Mouse (Mus musculus) testis, adult 2 months (tissue): ENCODE measurements at regions not wholly inside any gene's neighbourhood (a gene's known extent, or its start where the extent isn't known, plus 50 kb on each side); places are given as distances from the start of the nearest gene placed in this dataset.

Experiments
- H3K27ac ChIP-seq: fragments of 200-500 bp; 2 replicates; pipeline ENCODE4 v1.5.1; 2012; ENCODE audit warnings: low read depth, low read length; ENCODE audit not compliant: control insufficient read depth, insufficient read depth
- H3K27me3 ChIP-seq: fragments of 200-500 bp; 2 replicates; pipeline ENCODE4 v1.6.1; 2012; ENCODE audit warnings: mild to moderate bottlenecking, low read length, moderate library complexity; ENCODE audit not compliant: control insufficient read depth, insufficient read depth
- H3K36me3 ChIP-seq: fragments of 200-500 bp; 2 replicates; pipeline ENCODE4 v1.6.1; 2012; ENCODE audit warnings: mild to moderate bottlenecking, low read length; ENCODE audit not compliant: control insufficient read depth, insufficient read depth
- H3K4me1 ChIP-seq: fragments of 200-500 bp; 2 replicates; pipeline ENCODE4 v1.6.1; 2012; ENCODE audit warnings: low read length; ENCODE audit not compliant: control insufficient read depth, insufficient read depth
- H3K4me3 ChIP-seq: fragments of 200-500 bp; 2 replicates; pipeline ENCODE4 v1.5.1; 2012; ENCODE audit warnings: low read depth, mild to moderate bottlenecking, low read length, moderate library complexity, mixed read lengths; ENCODE audit not compliant: control insufficient read depth
- CTCF ChIP-seq: fragments of 200-500 bp; IDR thresholded peaks from 2 replicates; pipeline ENCODE4 v1.5.1; 2012; ENCODE audit warnings: low read depth, mild to moderate bottlenecking, inconsistent platforms, low read length, moderate library complexity; ENCODE audit not compliant: control insufficient read depth, insufficient read depth, insufficient replicate concordance
- POLR2A ChIP-seq: fragments of 200-500 bp; IDR thresholded peaks from 2 replicates; pipeline ENCODE4 v1.6.1; 2012; ENCODE audit warnings: low read depth, mild to moderate bottlenecking, inconsistent platforms, low read length, moderate library complexity; ENCODE audit not compliant: control insufficient read depth

DNA sequence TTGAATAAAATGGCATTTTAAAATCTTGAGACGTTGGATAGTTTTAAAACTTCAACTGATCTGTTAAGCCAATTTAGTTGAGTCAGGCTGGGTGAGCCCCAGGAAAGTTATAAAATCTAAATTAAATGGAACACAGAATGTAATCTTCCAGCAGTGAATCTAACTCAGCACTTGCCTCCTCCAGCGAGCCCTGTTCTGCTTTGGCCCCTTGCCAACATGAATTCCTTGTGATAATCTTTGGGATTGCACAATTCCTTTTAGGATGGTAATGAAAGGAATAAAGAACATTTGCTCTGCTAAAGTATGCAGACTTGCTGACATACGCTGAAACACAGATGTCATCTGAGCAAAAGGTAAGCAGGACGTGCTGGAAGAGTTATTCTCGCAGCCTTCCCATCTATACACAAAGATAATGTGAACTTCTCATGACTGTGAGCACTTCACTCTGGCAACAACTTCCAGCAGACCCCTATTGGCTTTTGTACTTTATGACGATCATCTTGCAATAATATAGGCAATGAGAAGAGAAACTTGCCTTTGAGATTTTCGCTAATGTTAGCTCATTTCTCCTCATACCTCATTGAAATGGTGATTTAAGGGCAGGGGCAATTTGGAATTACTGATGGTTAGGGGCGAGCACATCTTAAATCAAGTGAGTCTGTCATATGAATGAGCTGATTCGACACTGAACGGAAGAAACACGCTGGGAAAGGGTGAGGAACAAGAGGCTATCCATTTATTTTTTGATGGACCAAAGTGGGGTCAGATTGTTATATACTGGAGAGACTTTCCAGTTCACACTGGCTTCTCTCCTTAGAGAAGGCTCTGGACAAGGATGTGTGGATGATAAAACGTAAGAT is 216.3 kb upstream of the Pdzrn3 start:
- no peak for TF ChIP-seq CTCF
- no peak for TF ChIP-seq POLR2A

DNA sequence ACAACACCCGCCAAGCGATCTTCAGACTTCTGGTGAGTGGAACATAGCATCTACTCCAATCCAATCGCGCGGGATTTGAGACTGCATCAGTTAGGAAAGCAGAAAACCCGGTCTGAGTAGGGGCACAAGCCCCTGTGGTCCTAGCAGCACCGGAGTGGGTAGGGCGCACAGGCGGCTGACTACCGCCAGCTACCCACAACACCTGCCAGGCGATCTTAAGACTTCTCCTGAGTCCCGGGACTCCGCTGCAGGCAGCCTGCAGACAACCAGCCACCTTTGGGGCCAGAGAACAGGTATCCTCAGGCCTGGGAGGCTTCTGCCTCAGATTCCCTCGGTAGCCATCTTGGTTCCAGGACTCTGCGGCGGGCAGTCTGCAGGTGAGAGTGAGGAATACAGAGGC is 208.2 kb upstream of the Pdzrn3 start:
- TF ChIP-seq CTCF: no peak
- no peak for TF ChIP-seq POLR2A
- H3K4me3 ChIP-seq: no peak overlapping the region
- no peak overlapping the region for H3K27ac ChIP-seq
- no peaks in the 10 kb centered on the region for H3K36me3 ChIP-seq
- H3K27me3 ChIP-seq: no peaks in the 10 kb centered on the region
- H3K4me1 ChIP-seq: no peaks in the 10 kb centered on the region

More for the DNA sequence above, 216.3 kb upstream of the Pdzrn3 start:
- H3K27ac ChIP-seq: no peak overlapping the region
- H3K4me1 ChIP-seq: no peaks in the 10 kb centered on the region
- H3K36me3 ChIP-seq: no peaks in the 10 kb centered on the region
- H3K27me3 ChIP-seq: no peaks in the 10 kb centered on the region
- no peak overlapping the region for H3K4me3 ChIP-seq

- no peak for TF ChIP-seq CTCF
- no peak for TF ChIP-seq POLR2A
- H3K27ac ChIP-seq: no peak overlapping the region
- H3K4me3 ChIP-seq: no peak overlapping the region
- no peaks in the 10 kb centered on the region for H3K27me3 ChIP-seq
- H3K36me3 ChIP-seq: no peaks in the 10 kb centered on the region
- H3K4me1 ChIP-seq: no peaks in the 10 kb centered on the region
Measured at GRCm38 (mm10) chr6:101580824-101581223, 203.1 kb upstream of the Pdzrn3 start.

- no peak overlapping the region for H3K4me3 ChIP-seq
- H3K36me3 ChIP-seq: no peaks in the 10 kb centered on the region
- no peaks in the 10 kb centered on the region for H3K4me1 ChIP-seq
- H3K27ac ChIP-seq: no peak overlapping the region
- TF ChIP-seq POLR2A (no peak), CTCF (no peak)
- no peaks in the 10 kb centered on the region for H3K27me3 ChIP-seq
Measured at GRCm38 (mm10) chr6:101556096-101556495, 178.4 kb upstream of the Pdzrn3 start.

DNA sequence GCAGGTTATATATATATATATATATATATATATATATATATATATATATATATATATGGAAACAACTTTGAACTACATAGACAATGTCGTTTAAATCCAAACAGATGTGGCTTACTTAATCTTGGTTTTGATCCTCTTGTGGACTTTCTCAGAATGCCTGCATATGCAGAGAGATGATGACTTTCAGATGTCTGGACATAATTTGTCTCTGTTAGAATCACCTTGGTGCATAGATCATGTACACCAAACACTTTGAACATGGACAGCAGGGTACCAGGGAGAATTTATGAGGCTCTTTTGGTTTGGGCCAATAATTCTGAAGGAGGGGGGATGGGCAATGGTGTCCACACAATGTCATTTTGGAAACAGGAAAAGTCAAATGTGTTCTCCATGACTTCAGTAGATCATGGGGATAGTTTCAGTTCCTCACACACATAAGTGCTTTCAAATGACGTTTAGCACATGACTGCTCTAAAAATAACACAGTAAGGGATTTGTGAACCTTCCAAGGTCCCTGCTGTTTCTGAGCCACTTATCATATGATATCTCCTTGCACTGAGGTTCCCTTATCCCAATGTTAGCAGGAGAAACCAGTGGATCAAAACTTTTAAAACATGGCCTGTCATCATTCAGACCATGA is 177.4 kb upstream of the Pdzrn3 start:
- Histone ChIP-seq H3K27me3 (no peaks in the 10 kb centered on the region), H3K27ac (no peak overlapping the region), H3K4me3 (no peak overlapping the region), H3K4me1 (no peaks in the 10 kb centered on the region), H3K36me3 (no peaks in the 10 kb centered on the region)
- TF ChIP-seq CTCF (no peak), POLR2A (no peak)

DNA sequence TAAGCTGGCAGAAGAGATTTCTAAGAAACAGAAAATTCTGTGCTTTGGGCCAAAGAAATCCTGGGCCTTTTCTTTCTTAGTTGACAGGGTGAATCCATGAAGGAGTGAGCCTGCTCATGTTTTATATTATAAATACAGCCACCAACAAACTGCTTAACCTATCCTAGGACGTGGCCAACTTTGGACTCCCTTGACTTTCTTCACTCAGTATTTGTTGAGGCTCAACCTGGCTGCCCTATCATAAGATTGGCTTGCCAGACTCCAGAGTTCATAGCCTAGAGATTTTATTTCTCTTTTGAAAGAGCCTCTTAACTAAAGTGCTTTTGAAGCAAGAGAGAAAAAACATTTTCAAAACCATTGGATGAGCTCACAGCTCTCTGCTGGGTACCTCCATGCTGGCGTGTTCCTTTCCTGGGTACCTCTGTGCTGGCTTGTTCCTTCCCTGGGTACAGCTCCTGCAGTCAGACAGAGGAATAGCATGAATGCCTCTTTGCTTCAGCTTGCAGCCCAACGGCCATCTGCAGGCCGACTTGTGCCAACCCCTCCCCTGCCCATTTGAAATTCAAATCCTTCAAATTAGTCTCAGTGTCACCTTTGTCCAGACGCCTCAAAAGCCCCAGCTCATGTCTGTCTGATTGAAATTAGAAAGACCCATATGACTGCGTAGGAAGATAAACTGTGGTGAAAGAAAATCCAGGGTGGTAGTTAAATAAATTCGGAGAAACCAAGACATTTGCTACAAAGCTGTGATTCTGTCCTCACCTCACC is 173.0 kb upstream of the Pdzrn3 start:
- Histone ChIP-seq H3K27me3 (no peaks in the 10 kb centered on the region), H3K4me3 (no peak overlapping the region), H3K27ac (no peak overlapping the region), H3K4me1 (no peaks in the 10 kb centered on the region), H3K36me3 (no peaks in the 10 kb centered on the region)
- no peak for TF ChIP-seq POLR2A

DNA sequence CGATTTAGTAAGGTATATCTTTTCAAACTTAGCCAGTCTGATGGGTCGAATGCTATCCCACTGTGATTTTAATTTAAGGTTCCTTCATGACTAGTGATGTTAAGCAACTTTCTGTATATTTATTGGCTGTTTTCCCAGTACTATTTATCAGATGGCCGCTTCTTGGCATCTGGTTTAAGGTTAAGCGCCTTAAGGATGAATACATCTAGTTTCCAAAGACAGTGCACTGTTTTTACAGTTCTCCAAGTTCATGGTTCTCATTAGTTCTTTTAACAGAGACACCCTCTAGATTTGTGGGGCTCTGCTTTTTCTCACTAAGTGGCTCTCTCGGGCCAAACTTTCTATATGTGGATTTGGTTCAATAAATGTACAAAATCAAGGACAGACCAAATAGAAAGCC is 159.9 kb upstream of the Pdzrn3 start:
- H3K36me3 ChIP-seq: no peaks in the 10 kb centered on the region
- TF ChIP-seq CTCF: no peak
- TF ChIP-seq POLR2A: no peak
- H3K27ac ChIP-seq: no peak overlapping the region
- no peak overlapping the region for H3K4me3 ChIP-seq
- no peaks in the 10 kb centered on the region for H3K27me3 ChIP-seq
- no peaks in the 10 kb centered on the region for H3K4me1 ChIP-seq
